Mouse (Mus musculus): ENCODE measurements around the gene Tgm1.

- no peak for TF ChIP-seq EP300 (IDR thresholded peaks at IDR 0.05)
- TF ChIP-seq CTCF (IDR thresholded peaks at IDR 0.05): peak; percentile 35
Observed at GRCm38 (mm10) chr14:55711786-55712185, 1.9 kb downstream of the Tgm1 start.

All from lung, postnatal 0 days (tissue).